Mouse (Mus musculus) embryonic fibroblast, embryonic 13.5 days (primary cell): Measurements from ENCODE around the gene Krtap3-2.

ENCODE experiments used
- CTCF ChIP-seq: IDR thresholded peaks from 2 replicates; pipeline ENCODE4 v1.5.1; 2011; ENCODE audit warnings: mild to moderate bottlenecking, control low read depth, low read length, moderate library complexity, borderline replicate concordance; ENCODE audit not compliant: insufficient read depth
- POLR2A ChIP-seq: IDR thresholded peaks from 2 replicates; pipeline ENCODE4 v1.6.1; 2011; ENCODE audit warnings: low read depth, mild to moderate bottlenecking, control low read depth, low read length, moderate library complexity

DNA sequence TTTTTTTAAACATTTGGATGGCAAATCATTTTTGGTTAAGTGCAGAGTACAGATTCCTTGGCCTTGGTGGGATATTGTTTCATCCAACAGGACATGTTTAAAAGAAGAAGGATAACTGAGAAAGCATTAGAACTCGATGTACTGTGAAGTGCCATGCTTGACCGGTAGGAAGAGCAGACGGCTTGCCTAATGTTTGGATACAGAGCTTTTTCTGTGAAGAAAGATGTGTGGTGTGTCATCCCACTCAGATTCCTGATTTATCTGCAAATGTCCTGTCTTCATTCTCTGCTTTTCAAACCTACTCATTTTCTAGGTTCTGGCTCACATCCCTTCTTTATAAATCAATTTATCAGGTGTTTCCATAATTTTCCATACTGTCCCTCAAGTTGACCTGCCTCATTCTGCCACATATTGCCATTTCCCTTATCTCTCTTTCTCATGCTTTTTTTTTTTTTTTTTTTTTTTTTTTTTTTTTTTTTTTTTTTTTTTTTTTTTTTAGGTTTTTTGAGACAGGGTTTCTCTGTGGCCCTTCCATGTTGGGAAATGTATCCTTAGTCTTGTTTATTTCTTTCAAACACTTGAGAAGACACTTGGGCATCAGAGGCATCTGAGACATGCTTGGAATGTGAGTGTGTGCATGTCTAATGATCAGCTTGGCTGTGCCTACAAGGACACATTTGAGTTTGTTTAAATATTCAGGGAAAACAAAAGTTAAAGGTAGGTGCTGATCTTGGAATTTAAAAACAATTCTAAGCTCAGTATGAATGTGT is 1.5 kb upstream of the Krtap3-2 start:
- no peak for TF ChIP-seq CTCF
- no peak for TF ChIP-seq POLR2A
